Mouse (Mus musculus): ENCODE measurements around the gene Fbxw11. TPM values are rescaled to one million over a fixed set of nuclear protein-coding genes. Genes with fewer than 3 reads are reported as not detected.
"Not testable (repeated sequence)": the region's sequence is repeated elsewhere in the genome, so short reads cannot be mapped to it uniquely, and the experiment has no call there.

The Fbxw11 gene
- total RNA-seq (2021) = 100 to 1,000 TPM in 1 of 2 experiments, 10 to 100 TPM in 1; 97.0 to 117 TPM
- long read RNA-seq, experiment 1, full-length matches to known transcripts = 22 of 64 reads
- long read RNA-seq, experiment 1, partial matches to known transcripts = 12 of 64 reads
- long read RNA-seq, experiment 1, other reads (novel, unspliced or antisense) = 30 of 64 reads
- long read RNA-seq, experiment 2, full-length matches to known transcripts = 5 of 40 reads
- long read RNA-seq, experiment 2, partial matches to known transcripts = 22 of 40 reads
- long read RNA-seq, experiment 2, other reads (novel, unspliced or antisense) = 13 of 40 reads

DNA sequence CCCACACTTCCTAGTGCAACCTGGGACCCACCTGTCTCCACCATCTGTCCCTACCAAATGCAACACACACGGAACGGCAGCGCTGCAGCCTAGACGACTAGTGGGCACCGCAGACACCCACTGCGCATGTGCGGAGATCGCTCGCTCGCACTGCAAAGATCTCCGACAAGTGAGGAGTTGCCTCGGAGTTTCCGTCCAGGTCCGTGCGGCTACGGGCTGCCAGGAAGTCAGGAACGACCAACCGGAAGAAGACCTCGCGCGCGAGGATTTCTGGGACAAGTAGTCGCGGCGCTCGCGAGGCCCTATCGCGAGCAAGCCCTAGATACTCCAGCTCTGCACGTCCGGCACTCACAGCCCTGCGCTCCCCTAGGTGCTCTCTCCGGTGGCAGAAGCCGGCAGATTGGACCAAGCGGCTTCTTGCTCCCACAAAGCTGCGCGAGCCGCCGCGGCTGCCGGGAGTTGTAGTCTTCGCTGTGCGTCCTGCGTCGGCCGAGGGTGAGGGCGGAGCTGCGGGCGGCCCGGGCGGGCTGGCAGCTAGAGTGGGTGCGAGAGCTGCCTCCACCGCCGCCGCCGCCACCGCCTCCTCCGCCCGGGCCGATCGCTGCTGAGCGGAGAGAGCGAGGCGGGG lies at the start of gene Fbxw11:
Fbxw11 (plus strand) TSS at position 476 of the 628 bp plus-strand sequence.
- peak; percentile 87 to 90 for DNase-seq (ENCODE audit: low spot score in 2 of 2)

DNA sequence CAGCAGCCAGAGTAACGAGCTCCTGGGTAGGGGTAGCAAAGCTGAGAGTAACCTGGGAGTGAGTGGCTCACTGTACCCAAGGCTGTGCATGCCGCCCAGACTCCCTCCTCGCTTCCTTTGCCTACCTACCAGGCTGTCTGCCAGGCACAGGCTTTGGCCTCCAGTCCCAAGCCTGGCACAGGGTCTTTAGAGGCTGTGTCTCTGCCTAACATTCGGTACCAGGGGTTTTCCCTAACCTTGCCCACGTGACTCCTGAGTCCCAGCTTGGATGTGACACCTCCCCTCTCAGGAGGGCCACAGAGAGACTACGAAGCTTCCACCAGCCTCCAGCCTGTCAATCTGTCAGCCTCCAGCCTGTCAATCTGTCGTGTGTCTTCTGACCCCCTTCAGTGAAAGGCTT lies 49.4 kb upstream of the Fbxw11 start:
- DNase-seq (ENCODE audit: low spot score in 2 of 2) = no peak

DNA sequence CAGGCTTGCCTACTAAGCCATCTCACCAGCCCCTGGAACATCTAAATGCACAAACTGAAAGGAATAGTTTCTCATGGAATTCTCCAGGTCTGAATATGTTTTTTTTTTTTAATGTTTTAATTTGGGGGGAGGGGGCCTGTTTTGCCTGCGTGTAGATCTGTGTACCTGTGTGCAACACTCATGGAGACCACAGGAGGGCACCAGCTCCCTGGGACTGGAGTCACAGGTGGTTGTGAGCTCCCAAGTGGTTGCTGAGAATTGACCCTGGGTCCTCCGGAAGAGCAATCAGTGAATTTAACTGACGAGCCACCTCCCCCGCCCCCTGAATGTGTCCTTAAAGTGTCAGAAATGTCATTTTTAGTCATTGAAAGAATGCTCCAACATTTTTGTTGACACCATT lies 48.4 kb upstream of the Fbxw11 start:
- no peak for DNase-seq (ENCODE audit: low spot score in 2 of 2)

DNA sequence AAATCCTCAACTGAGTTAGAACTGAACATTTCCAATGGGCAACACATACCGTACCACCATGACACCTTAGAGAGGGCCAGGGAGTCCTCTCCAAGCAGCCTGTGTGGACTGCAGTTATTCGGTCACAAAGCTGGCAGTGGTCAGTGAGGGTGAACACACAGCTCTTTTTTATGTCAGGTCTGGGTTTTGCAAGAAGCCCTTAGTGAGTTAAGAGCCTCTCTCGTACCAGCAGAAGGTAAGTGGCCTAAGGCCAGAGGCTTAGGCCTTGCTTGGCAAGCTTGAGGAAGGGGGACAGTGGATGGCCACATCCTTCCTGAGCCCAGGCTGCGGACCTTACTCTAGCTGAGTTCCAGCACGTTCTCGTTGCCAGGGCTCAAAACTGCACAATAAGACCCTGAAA lies 42.2 kb upstream of the Fbxw11 start:
- no peak for DNase-seq (ENCODE audit: low spot score in 2 of 2)

DNA sequence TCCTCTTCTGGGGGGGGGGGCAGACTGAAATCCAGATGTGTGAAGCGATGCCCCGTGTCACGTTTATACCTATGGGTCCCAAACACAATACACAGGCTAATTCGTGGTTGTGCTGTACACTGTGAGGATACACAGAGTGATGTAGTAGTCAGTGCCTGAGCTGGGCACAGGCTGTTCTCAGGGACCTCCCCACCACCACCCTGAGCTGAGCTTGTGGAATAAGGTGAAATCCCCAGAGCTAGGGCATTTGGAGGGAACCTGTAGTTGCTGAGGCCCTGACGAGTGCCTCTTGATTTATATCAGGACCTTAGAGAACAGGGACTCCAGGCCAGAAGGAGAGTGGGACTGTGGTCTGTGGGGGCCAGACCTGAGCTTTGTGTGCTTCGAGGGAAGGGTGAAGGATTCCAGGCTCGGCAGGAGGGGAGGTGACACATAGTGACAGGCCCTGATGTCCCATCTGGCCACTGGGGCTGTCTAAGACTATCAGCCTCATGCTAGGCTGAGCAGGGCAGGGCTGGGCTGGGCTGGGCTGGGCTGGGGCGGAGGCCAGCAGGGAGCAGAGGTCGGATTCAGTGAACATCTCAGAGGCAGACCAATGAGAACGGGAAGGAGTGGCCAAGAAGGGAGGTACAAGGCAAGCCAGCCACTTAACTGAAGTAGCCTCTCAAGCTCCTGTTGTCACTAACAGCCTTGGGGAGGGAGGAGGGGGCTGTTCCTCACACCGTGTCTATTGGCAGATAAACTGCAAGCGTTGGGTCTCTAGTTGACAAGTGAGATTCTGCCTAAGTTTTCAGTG lies 40.8 kb upstream of the Fbxw11 start:
- no peak for DNase-seq (ENCODE audit: low spot score in 2 of 2)

DNA sequence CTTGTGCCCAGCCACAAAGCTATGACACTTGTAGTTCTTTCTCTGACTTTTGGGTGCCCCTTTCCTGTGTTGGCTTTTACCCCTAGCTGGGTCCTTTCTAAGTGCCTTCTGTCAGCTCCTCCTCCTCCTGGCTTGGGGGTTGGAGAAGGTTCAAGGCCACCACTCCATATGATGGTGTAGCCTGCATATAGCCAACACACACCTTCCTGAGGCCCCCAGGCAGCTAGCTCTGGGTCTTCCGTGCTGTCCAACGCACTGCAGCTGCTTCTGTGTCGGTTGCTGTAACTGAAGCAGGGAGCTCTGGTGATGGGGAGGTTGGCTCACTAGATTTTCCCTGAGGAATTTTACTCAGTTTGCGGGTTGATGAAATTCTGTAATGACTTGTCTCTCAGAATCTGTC lies 37.9 kb upstream of the Fbxw11 start:
- no peak for DNase-seq (ENCODE audit: low spot score in 2 of 2)

DNA sequence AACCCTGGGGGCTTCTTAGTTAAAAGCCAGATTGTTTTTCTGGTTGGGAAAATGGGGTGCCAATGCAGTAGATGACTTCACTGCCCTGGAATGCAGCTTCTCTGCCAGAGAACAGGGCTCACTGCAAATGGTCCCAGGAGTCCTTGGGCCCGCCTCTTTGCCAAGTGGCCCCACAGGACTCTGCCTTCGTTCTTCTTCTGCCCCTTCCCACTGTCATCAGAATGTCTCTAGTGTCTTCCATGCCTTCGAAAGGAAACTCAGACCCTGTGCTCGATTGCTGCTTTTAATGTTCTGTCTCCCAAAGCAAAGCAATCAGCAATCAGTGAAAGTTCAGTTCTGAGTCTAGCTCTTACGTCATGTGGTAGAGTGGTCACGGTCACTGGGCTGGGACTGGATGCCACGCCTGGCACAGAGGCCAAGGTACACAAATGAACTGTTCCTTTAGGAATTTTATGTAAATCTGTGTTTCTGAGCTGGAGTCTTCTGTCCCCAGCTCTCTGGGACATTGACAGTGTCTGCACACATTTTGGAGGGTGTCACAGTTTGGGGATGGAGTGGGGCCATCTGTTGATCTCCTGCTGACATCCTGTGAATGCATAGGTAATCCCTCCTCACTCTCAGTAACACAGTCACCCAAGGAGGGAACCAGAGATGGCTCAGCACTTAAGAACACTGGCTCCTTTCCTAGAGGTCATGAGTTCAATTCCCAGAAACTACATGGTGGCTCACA lies 37.2 kb upstream of the Fbxw11 start:
- DNase-seq (ENCODE audit: low spot score in 2 of 2) = peak; percentile 66 to 71

DNA sequence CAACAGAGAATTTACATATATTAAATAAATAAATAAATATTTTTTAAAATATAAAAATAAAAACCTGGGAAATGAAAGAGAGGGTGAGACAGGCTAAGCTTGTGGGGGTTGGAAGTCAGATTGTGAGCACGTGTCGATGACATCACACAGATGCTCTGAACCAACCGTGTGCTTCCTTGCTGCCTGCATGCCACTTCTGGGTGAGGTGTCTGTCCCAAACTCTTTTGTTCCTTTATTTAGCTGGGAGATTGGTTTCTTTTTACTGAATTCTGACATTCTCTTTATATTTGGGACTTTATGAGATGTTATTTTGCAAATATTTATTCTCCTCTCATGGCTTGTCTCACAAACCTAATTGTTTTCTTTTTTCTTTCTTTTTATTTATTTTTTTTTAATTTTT lies 36.6 kb upstream of the Fbxw11 start:
- DNase-seq (ENCODE audit: low spot score in 2 of 2) = no peak

DNA sequence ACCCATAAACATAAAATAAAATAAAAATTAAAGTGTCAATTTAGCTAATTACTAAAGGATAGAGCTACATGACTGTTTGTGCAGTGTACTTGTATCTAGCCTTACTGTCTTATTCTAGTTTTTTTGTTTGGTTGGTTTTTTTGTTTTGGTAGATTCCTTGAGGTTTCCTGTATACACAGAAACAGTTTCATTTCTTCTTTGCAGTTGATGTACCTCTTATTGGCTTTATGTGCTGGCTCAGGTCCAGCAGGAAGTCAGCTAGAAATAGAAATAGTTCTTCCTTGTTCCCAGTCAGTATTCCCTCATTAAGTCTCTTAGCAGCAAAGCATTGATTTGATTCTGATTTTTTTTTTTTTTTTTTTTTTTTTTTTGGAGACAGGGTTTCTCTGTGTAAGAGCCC lies 35.2 kb upstream of the Fbxw11 start:
- DNase-seq (ENCODE audit: low spot score in 2 of 2) = no peak

DNA sequence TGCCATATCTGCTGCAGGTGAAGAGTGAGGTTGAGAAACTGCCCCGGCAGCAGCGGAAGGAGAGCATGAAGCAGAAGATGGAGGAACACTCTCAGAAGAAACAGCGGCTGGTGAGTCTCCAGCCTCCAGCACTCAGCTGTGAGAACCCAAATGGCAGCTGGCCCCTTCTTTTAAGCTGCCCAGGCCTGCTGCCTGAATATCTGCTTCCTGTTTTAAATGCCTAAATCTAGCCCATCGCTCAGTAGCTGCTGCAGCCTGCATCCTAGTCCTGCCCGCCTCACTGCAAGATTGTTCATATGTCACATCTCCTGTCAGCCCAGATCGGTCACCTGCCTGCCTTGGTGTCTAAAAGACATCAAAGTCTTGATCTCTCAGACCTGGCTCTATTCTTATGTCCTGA lies 31.9 kb upstream of the Fbxw11 start:
- DNase-seq (ENCODE audit: low spot score in 2 of 2) = no peak

DNA sequence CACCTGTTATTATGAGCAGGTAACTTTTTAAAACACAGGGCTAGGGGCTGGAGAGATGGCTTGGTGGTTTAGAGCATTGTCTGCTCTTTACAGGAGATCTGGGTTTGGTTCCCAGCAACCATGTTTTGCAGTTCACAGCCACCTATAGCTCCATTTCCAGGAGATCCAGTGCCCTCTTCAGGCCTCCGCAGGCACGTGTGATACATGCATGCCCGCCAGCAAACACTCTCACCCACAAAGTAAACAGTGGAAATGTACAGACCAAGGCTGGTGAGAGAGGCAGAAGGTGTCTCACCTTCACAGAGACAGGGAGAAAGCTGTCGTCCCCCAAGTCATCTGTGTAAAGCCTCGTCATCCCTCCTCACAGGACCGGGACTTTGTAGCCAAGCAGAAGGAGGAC lies 30.2 kb upstream of the Fbxw11 start:
- no peak for DNase-seq (ENCODE audit: low spot score in 2 of 2)

DNA sequence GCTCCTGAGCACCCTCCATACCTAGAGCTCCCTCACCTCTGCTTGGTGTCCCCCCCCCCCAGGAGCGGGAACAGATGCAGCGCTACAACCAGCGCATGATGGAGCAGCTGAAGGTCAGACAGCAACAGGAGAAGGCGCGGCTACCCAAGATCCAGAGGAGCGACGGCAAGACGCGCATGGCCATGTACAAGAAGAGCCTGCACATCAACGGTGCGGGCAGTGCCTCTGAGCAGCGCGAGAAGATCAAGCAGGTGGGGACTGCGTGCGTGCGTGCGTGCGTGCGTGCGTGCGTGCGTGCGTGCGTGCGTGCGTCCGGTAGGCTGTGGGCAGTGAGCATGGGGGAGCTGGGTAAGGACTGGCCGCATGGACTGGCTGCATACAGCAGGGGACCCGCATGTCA lies 28.1 kb upstream of the Fbxw11 start:
- DNase-seq (ENCODE audit: low spot score in 2 of 2) = no peak

DNA sequence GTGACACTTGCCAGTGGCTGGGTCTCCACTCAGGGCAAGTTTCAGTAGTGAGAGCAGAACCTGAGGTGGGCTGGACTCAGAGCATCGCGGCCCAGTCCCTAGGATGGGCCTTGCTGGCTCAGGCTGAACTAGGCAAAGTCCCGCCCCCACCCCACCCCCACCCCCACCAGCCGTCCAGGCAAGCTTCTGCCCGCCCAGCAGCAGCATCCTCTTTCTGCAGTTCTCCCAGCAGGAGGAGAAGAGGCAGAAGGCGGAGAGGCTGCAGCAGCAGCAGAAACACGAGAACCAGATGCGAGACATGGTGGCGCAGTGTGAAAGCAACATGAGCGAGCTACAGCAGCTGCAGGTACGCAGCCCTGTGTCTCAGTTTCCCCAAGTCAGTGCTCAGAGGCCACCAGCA lies 27.0 kb upstream of the Fbxw11 start:
- DNase-seq (ENCODE audit: low spot score in 2 of 2) = no peak

DNA sequence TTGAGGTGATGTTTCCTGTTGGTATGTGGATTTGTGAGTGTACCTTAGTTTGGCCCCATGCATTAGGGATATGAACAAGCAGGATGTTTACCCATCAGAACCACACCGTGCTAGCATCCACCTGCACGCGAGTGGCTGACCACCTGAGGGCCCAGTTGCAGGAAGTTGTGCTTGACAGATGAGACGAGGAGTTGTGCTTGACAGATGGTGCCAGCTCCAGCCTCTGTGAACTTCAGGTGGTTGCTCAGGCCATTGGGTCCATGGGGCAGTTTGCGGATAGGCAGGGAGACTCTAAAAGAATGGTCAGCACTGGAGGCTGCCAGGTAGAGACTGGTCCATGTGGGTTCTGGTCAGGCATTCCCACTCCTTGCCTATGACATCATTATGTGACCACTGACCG lies 26.4 kb upstream of the Fbxw11 start:
- no peak for DNase-seq (ENCODE audit: low spot score in 2 of 2)

DNA sequence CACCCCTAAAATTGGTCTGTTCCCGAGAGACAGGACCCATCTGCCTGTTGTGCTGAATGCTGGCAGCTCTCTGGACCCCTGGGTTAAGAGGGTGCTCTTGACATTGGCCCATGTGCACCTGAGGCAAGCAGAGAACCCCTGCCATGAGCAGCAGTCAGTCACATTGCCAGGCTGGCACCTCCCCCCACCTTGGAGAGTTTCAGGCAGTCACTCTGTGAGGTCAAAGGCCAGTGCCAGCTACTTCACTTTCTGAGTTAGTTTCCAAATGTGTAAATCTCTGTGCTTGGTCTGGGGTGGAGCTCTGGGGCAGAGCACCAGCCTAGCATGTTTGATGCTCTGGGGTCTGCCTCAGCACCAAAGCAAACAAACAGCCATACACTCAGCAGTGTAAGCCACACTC lies 24.5 kb upstream of the Fbxw11 start:
- DNase-seq (ENCODE audit: low spot score in 2 of 2) = no peak

DNA sequence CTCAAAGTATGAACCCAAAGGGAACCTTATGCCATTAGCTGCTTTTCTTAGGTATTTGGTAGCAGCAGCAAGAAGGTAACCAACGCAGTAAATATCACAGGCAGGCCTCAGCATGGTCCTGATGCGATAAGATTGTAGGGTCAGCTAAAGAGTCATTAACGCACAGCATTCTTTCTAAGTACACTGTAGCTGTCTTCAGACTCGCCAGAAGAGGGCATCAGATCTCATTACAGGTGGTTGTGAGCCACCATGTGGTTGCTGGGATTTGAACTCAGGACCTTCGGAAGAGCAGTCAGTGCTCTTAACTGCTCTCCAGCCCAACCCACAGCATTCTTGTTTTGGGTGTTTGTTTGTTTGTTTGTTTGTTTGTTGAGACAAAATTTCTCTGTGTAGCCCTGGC lies 23.9 kb upstream of the Fbxw11 start:
- DNase-seq (ENCODE audit: low spot score in 2 of 2) = not testable (repeated sequence)

DNA sequence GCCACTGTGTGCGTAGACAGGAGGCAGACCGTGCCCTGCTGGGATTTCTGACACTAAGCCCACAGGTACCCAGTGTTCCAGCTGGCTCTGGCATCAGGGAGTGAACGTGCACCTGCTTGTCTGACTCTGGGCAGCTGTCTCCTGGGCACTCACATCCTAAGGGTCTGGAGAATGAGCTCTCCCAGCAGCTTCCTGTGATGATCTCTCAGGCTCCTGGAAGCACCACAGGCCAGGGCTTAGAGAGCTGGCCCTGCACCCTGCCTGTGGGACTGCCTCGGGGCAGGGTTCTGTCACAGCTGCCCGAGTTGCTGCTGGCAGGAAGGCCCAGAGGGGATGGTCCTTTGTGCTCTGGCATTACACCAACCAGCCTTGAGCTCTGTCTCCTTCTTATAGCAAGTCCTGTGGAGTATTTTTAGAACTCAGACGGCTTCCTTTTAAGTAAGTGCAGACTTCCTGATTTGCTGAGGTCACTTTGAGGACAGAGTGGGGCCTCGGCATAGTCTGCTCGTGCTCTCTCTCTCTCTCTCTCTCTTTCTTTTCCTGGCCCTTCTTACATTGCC lies 23.2 kb upstream of the Fbxw11 start:
- DNase-seq (ENCODE audit: low spot score in 2 of 2) = peak in 1 of 2 experiments; percentile 40

DNA sequence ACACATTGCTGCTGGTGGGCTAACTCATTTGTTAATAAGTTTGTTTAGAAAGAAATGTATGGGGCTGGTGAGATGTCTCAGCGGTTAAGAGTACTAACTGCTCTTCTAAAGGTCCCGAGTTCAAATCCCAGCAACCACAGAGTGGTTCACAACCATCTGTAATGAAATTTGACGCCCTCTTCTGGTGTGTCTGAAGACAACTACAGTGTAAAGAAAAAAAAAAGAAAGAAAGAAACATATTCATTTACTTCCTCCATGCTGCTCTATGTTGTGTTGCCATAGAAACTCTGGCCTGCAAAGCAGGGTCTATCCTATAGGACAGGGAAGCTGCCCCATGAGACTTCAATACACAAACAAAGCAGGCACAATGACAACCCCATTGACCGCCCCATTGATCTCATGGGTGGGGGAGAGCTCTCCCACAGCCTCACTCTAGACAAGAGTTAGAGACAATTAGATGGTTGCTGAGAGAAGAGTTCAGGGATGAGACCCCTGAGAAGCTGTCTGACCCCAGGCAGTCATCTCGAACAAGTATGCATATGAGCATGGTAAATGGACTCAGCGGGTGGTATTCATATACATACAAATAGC lies 22.6 kb upstream of the Fbxw11 start:
- no peak for DNase-seq (ENCODE audit: low spot score in 2 of 2)

DNA sequence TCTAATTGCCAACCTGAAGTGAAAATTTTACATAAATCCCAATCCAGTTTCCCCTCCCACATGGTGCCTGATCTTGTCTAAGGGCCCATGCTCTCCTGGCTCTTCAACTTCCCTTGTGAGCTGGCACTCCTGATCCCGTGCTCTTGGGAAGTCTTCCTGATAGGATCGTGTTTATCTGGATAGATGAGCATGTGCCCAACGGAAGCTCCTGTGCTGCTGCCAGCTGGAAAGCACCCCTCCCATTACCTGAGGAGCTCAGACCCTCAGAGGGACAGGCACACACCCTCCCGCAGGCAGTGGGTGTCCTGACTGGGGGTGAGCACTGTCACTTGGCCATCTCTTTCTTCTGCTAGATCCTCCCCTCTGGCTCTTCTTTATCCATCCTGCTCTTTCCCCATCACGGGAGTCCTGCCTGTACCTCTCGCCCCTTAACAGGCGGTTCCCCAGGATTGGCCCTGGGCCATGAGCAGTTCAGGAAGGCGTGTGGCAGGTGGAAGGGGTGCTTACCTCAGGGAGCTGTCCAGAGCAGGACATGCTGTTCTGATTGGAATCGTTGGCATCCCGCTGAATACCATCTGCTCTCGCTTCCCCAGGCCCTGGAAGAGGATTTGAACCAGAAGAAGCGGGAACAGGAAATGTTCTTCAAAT lies 20.6 kb upstream of the Fbxw11 start:
- no peak for DNase-seq (ENCODE audit: low spot score in 2 of 2)

DNA sequence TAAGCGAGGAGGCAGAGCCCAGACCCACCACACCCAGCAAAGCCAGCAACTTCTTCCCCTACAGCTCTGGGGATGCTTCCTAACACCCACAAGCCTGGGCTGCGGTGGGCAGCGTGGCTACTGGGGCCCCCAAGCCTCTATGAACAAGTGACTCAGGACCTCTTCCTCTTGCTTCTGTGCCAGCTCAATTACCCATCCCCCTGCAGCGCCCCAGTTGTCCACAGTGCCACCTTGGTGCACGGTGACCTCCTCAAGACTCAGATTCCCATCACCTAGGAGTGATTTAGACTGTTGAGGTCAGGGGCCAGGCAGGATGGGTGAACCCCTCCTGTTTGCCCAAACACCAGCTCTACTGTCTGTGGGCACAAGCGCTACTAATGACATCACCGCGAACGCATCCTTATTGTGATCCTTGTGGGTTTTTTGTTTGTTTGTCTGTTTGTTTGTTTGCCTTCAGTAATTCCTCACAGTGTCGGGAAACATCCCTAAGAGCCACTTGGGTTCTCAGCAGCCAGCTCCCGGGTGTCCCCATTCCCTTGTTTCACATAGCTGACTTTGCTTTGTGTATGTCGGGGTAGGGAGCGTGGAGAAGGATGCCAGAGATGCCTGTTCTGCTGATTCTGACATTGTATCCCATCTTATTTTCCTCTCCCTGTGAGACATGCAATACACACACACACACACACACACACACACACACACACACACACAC lies 19.9 kb upstream of the Fbxw11 start:
- no peak for DNase-seq (ENCODE audit: low spot score in 2 of 2)
